Mouse (Mus musculus) Muller cell, postnatal 12 days (primary cell): ENCODE measurements at regions not wholly inside any gene's neighbourhood (a gene's known extent, or its start where the extent isn't known, plus 50 kb on each side); places are given as distances from the start of the nearest gene placed in this dataset.
"Not testable (repeated sequence)": the region's sequence is repeated elsewhere in the genome, so short reads cannot be mapped to it uniquely, and the experiment has no call there.

Experiments used
- DNase-seq: peaks from one replicate; pipeline ENCODE4 v3.0.0-alpha.2; 2015; ENCODE audit errors: inconsistent ontology term

GRCm38 (mm10) chr10:51397016-51397415 lies 83.4 kb upstream of the Gm49339 start:
- DNase-seq: not testable (repeated sequence)

DNA sequence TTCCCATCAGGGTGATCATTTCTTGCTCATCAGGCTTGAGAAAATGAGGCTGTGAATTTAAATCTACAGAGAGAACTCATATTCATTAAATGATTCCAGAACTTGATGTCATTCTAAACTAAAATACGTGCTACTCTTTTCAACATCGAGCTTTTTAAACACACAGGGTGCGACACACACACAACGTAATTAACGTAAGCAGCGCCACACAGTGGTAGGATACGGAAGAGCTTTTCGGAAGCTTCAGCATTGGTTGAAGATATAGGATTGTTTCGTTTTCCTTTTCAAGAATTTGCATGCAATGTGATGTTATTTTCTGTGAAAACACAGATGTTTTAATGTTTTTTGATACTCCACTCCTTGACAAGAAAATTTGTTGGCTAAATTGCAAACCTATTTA lies 75.3 kb upstream of the Gm49339 start:
- DNase-seq: peak; percentile 30

DNA sequence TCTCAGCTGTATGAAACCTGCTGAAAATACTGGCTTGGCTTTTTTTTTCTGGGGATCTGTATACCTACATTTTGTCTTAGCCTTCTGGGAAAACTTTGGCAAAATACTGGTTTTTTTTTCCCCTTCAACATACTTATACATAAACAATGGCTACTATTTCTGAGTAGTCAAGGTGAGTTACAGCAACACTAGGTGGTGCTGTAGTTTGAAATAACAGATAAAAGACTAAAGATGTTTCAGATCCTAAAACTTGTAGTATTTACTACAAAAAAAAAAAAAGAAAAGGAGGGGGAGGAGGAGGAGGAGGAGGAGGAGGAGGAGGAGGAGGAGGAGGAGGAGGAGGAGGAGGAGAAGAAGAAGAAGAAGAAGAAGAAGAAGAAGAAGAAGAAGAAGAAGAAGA lies 67.6 kb upstream of the Gm49339 start:
- no peak for DNase-seq

GRCm38 (mm10) chr10:51414512-51414911 lies 65.9 kb upstream of the Gm49339 start:
- DNase-seq: no peak

DNA sequence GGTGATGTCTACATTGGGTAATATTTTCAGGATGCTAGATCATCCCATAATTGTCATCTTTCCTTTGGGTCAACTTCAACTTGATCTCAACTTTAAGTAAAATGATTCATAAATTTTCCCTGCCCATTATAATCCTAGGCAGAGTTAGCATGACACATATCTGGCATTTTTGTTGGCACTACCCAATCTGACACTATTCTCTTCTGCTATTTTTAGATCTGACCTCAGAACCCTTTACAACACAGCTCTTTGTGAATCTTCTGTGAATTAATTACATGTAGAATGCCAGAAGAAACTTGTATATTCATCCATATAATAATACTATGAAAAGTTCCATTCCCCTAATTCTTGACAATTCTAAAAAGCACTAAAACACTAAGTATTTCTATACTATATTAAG lies 63.7 kb upstream of the Gm49339 start:
- DNase-seq: peak; percentile 64

DNA sequence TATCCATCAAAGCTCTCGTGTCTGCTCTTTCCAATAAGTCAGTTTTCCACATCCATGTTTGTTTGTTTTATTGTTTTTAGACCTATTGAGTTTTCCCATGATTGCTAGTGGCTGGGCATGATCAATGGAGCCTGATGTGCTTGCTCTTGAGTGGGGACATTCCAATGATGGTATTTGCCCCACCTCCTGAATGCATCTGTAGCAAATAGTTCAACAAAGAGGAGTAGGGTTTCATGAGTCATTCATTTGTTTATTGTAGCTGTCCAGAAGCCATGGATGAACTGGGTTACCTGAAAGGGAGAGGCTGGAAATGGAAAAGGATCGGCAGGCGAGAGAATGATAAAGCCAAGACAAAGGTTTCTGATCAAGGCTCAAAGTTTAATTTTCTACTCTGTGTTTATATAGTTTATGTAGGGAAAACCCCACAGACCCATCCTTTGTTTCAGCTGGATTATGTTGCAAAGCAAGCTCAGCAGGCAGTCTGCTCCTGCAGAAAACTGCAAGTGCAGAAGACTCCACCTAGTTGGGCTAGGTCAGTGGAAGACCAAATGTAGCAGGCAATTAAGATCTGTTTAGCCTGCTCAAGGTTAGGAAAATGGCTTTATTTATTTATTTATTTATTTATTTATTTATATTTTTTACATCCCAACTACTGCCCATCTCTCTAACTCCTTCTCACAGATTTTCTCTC lies 63.0 kb upstream of the Gm49339 start:
- peak; percentile 65 for DNase-seq

DNA sequence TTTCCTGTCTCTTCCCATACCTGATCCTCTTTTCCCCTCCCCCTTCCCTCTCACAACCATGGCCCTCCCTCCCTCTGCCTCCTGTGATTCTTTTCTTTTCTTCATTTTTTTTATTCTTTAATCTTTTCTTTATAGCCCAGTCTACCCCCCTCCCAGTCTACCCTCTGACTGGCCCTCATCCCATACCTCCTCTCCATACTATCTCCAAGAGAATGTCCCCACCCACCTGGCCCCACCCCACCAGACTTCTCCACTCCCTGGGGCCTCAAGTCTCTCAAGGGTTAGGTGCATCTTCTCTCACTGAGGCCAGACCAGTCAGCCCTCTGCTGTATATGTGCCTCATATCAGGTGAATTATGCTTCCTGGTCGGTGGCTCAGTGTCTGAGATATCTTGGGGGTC lies 61.9 kb upstream of the Gm49339 start:
- DNase-seq: no peak

DNA sequence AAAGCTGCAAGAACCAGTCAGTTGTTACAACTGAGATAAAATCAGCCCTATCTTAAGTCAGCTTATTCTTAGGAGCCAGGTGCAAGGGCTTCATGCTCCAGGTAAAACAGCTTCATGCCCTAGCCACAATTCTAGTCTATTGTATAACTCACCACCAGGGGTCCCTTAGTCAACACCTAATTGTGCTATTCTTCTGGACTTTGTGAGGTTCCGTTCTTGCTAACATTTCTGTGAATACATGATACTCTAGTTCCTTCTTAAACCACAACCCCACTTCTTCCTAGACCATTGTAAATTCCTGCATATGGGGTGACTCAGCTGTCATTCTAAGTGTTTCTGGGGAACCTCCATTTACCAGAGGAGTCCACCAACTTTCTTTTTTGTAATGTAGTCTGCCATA lies 57.9 kb upstream of the Gm49339 start:
- no peak for DNase-seq
